Mouse (Mus musculus) gastrocnemius, postnatal 36 days (tissue): ENCODE results near the gene Slco2a1. TPM values are rescaled to one million over a fixed set of nuclear protein-coding genes. Genes with fewer than 3 reads are reported as not detected.

ENCODE experiments used
- DNase-seq, 2 experiments: peaks; one replicate each; pipeline ENCODE4 v3.0.0; 2022
- intact Hi-C: fragments of 180-260 bp; cut with DNase I; formaldehyde crosslinking; loops from one replicate; pipeline ENCODE4 v1.15.1; 2025
- total RNA-seq, 2 experiments: library from RNA; stranded (reverse); gene quantifications; 2 replicates each; pipeline ENCODE4 v1.2.3; 2021

Slco2a1 gene
- total RNA-seq, 2 experiments from 2014 or later = 0.54 to 0.64 TPM

DNA sequence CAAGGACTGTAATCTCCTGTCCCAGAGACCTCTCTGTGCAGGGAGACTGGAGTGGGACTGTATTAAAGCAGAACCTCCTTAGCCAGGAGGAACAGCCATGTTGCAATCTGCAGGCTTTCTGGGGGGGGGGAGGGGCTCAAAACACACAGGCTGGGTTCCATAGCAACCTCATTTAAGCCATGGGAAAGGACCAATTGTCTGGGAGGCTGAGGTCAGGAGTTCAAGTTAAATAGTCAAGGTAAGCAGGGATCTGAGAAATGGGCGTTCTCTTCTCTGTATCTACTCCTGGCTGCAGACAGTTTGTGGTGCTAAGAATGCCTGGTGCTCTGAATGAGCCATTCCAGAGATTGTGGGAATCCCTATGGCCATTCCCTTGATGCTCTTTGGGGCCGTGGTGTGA is 41.5 kb downstream of the Slco2a1 start:
- intact Hi-C loops = no loop called here
- no peak for DNase-seq

- no peak for DNase-seq
- intact Hi-C loops = no loop called here
Observed at GRCm38 (mm10) chr9:103031211-103031610, 42.7 kb downstream of the Slco2a1 start.

- intact Hi-C loops = no loop called here
- no peak for DNase-seq
Observed at GRCm38 (mm10) chr9:103032193-103032592, 43.7 kb downstream of the Slco2a1 start.

DNA sequence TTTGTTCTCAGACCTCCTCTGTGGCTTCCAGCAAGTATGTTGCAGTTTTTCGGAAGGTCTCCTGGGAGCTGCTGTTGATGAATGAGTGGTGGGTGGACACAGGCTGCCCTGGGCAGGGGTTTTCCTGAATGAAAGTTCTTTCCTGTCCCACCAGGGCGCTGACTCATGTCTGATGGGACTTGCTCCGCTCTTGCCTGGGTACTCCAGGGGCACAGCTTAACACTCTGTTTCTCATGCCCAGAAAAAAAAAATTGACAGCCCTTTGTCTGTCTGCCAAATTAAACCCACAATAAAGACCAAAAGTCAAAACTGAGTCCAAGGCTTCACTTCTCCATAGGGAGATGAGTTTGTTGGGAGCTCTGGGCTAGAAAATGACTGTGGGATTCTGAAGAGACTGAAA is 44.9 kb downstream of the Slco2a1 start:
- intact Hi-C loops = no loop called here
- DNase-seq = no peak

DNA sequence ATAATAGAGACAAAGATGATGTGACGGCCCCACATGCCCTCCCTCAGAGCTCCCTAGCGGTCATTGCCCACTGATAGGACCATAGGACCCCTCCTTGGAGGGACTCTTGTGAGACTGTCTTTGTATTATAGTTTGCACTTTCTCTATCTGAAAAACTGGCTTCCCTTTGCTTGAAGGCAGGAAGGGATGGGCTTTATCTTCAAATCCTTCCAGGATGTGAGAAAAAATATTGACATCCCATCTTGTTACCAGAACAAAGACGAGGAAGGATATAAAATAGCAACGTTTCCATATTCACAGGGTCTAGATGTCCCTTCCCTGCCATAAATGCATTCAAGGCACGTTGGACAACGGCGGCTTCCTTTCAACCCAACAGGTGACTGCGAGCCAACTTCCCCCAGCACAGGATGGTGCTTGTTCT is 48.5 kb downstream of the Slco2a1 start:
- no peak for DNase-seq
- intact Hi-C loops = no loop called here

DNA sequence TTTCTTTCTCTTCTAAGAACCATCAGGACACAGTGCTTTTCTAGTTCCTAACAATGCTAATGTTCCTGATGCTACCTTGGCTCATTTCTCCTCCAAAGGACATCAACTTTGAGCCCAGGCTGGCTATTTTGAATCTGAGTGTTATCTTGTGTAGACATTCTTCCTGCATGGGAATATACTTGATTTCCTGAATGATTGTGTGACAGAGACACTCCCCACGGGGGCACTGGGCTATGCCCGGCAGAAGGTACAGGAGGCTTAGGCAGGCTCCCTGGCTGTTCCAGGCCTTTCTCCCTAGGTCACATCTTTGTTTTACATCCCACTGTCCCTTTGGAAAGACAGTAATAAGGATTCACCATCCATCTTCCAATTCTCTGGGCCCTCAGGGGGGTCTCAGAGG is 49.8 kb downstream of the Slco2a1 start:
- no peak for DNase-seq
- intact Hi-C loops = no loop called here

DNA sequence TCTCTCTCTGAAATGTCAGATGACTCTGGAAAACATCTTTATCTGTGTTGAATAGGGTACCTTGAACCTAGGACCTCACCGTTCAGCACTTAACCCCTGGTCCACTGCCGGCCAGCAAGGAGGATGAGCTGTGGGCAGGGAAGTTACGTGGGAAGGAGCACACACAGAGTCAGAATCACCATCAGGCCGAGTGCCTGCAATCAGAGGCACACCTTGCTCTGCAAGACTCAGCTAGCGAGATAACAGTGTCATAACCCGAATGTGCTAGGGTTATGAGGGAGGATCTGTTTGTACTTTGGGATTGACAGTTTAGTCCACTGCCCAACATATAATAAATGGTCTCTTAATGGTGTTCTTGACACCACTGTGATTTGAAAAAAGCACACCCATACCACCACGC is 50.2 kb downstream of the Slco2a1 start:
- intact Hi-C loops = no loop called here
- DNase-seq = no peak

GRCm38 (mm10) chr9:103040581-103040980 is 52.1 kb downstream of the Slco2a1 start:
- intact Hi-C loops = no loop called here

DNA sequence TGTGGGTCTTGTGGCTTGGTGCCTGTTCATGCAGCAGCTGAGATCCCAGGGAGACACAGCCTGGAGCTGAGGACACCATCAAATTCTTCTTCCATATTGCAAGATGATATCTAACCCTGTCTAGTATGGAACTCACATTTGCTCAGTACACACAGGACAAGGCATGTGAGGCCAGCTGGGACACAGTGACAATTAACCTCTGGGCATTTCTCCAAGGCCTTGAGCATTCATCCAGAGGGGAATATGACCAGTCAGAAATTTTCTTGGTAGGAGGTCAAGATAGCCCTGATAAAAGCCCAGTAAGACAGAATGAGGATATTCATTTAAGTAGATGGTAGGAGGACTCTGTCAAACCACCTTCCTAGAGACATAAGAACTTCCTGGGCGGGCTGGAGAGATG is 56.9 kb downstream of the Slco2a1 start:
- intact Hi-C loops = no loop called here

More at GRCm38 (mm10) chr9:103040581-103040980, 52.1 kb downstream of the Slco2a1 start:
- DNase-seq = no peak

DNA sequence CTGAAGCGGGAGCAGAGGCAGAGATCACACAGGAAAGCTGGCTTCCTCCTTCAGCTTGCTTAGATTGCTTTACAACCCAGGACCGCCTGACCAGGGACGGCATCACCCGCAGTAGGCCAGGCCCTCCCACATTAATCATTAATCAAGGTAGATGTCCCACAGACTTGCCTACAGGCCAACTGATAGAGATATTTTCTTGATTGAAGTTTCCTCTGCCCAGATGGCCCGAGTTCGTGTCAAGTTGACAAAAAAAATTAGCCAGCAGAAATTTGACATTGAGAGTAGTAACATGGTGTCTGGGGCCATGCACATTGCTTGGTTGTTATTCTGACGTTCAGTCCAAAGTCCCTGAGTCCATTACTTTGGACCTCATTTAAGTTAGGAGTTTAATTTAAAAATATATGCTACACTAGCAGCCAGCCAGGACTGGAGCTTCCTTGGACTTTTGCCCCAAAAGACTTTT is 60.6 kb downstream of the Slco2a1 start:
- no peak for DNase-seq
- intact Hi-C loops = no loop called here

More for the DNA sequence above, 56.9 kb downstream of the Slco2a1 start:
- no peak for DNase-seq

- intact Hi-C loops = no loop called here
- no peak for DNase-seq
Observed at GRCm38 (mm10) chr9:103053829-103054228, 65.3 kb downstream of the Slco2a1 start.

DNA sequence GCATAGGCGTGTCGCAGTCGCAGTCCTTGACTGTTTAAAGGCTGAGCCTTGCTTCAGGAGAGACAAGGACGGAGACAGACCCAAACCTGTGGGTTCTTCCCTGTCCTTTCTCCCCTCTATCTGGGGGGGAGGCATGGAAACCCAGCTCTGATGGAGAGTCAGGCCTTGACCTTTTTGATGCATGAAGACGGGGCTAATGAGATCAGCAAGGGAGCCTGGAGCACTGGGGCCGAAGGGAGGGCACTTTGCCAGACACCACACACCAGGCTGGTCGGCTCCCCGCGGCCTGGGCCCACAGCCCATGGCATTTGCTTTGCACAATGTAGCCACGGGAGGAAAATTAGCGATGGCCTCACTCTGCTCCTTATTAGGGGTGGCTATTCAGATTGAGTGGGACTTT is 66.5 kb downstream of the Slco2a1 start:
- intact Hi-C loops = no loop called here
- DNase-seq = no peak

- intact Hi-C loops = no loop called here
- DNase-seq = no peak
Observed at GRCm38 (mm10) chr9:103056164-103056563, 67.7 kb downstream of the Slco2a1 start.

DNA sequence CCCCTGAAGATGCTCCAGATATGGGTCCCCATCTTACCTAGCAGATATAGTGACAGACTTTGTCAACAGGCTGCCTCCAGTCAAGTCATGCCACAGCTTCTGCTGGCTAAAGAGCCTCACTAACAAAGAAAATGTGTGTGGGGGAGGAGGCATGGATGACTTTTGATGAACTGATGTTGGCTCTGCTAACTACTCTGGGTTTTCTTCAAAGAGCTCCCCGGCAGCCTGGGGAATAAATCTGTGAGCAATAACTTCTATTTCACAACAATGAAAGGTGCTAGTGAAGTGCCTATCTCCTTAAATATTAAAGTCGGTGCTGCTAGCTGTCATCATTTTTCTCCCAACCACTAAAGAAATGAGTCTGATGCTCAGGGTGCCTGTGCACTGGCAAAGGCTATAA is 72.0 kb downstream of the Slco2a1 start:
- no peak for DNase-seq
- intact Hi-C loops = no loop called here

GRCm38 (mm10) chr9:103061471-103062053 is 73.0 kb downstream of the Slco2a1 start:
- no peak for DNase-seq
- intact Hi-C loops = no loop called here

GRCm38 (mm10) chr9:103063591-103063990 is 75.1 kb downstream of the Slco2a1 start:
- peak in 1 of 2 experiments; percentile 2 for DNase-seq
- intact Hi-C loops = no loop called here

GRCm38 (mm10) chr9:103066845-103067244 is 78.3 kb downstream of the Slco2a1 start:
- intact Hi-C loops = no loop called here
- DNase-seq = no peak

DNA sequence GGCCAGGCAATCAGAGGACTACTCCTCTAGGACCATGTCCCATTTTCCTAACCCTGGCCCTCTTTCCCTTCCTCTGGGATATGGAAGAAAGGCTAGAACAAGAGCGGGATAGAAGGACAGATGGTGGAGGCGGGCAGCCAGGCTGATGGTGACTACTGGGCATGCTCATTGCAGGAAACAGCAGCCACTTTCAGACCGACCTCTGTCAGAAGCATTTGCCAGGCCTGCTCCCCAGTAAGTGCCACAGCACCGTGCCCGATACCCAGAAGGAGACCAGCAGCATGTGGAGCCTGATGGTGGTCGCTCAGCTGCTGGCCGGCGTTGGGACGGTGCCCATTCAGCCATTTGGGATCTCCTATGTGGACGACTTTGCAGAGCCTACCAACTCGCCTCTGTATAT is 79.1 kb downstream of the Slco2a1 start:
- DNase-seq = no peak
- intact Hi-C loops = no loop called here

DNA sequence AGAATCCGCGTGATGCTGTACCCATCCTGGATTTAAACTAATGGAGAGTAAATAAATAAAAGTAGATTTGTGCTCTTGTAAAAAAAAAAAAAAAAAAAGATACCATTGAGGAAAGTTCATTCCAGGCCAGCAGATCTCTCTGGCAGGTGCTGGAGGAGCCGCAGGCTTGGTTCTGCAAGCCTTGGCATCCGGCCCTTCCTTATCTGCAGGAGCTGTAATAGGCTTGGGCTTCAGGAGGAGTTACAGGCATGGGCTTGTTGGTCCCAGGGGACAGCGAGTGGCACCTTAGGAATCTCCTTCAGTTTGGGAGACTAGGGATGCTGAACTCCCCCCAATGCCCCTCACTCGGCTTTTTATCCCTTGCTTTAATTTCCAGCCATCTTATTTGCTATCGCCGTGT is 80.3 kb downstream of the Slco2a1 start:
- no peak for DNase-seq
- intact Hi-C loops = no loop called here

- no peak for DNase-seq
- intact Hi-C loops = no loop called here
Observed at GRCm38 (mm10) chr9:103071541-103072203, 83.2 kb downstream of the Slco2a1 start.

- no peak for DNase-seq
- intact Hi-C loops = no loop called here
Observed at GRCm38 (mm10) chr9:103072204-103072599, 83.7 kb downstream of the Slco2a1 start.

DNA sequence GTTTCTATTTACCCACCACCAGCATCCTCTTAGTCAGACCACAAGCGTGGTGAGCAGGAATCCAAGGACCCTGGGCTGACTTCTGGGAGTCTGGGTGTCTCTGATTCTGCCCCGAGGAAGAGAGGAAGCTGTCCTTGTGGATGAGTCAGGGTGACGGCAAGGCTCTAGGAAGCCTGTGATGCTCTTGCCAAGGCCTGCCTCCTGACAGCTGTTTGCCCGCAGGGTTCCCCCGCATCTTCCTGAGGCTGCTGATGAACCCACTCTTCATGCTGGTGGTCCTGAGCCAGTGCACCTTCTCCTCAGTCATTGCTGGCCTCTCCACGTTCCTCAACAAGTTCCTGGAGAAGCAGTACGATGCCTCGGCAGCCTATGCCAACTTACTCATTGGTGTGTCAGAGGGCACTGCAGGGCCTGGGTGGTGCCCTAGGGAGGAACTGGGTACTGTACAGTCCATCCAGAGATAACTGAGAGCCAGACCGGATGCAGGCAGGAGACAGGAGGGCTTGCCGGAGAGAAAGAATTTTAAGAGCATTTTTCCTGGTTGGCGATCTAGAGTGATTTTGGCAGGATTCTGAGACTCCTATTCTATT is 84.5 kb downstream of the Slco2a1 start:
- intact Hi-C loops = no loop called here
- DNase-seq = no peak
